Mouse (Mus musculus) liver, adult (tissue): Measurements from ENCODE around the gene Cuedc2.

Source experiments
- GATA4 ChIP-seq: IDR thresholded peaks from 2 replicates; pipeline ENCODE4 v1.6.1; 2014; ENCODE audit warnings: mild to moderate bottlenecking, low read length; ENCODE audit not compliant: insufficient replicate concordance

Cuedc2 gene

GRCm38 (mm10) chr19:46318586-46319378 lies 19.7 kb downstream of the Cuedc2 start:
- no peak for TF ChIP-seq GATA4

GRCm38 (mm10) chr19:46318031-46318471 lies 20.5 kb downstream of the Cuedc2 start:
- TF ChIP-seq GATA4 = no peak

GRCm38 (mm10) chr19:46317546-46317885 lies 21.0 kb downstream of the Cuedc2 start:
- TF ChIP-seq GATA4 = no peak

- TF ChIP-seq GATA4 = no peak
Measured at GRCm38 (mm10) chr19:46316846-46317545, 21.5 kb downstream of the Cuedc2 start.

- TF ChIP-seq GATA4 = no peak
Measured at GRCm38 (mm10) chr19:46315752-46316610, 22.5 kb downstream of the Cuedc2 start.

- no peak for TF ChIP-seq GATA4
Measured at GRCm38 (mm10) chr19:46314872-46315742, 23.4 kb downstream of the Cuedc2 start.

GRCm38 (mm10) chr19:46314151-46314601 lies 24.3 kb downstream of the Cuedc2 start:
- TF ChIP-seq GATA4 = no peak

GRCm38 (mm10) chr19:46313591-46313990 lies 24.9 kb downstream of the Cuedc2 start:
- TF ChIP-seq GATA4 = no peak

GRCm38 (mm10) chr19:46313116-46313515 lies 25.4 kb downstream of the Cuedc2 start:
- TF ChIP-seq GATA4 = no peak

GRCm38 (mm10) chr19:46312566-46312965 lies 25.9 kb downstream of the Cuedc2 start:
- TF ChIP-seq GATA4 = no peak

- TF ChIP-seq GATA4 = no peak
Measured at GRCm38 (mm10) chr19:46311341-46311740, 27.2 kb downstream of the Cuedc2 start.

- no peak for TF ChIP-seq GATA4
Measured at GRCm38 (mm10) chr19:46310312-46310865, 28.1 kb downstream of the Cuedc2 start.

GRCm38 (mm10) chr19:46309651-46310305 lies 28.7 kb downstream of the Cuedc2 start:
- no peak for TF ChIP-seq GATA4

- no peak for TF ChIP-seq GATA4
Measured at GRCm38 (mm10) chr19:46308706-46309435, 29.6 kb downstream of the Cuedc2 start.
